Mouse (Mus musculus) lung, adult 2 months (tissue): ENCODE measurements around the gene Cat.

Experiments used
- CTCF ChIP-seq: fragments of 200-500 bp; IDR thresholded peaks from 2 replicates; pipeline ENCODE4 v1.5.1; 2011; ENCODE audit warnings: mild to moderate bottlenecking, low read length, control low read depth; ENCODE audit not compliant: insufficient read depth
- POLR2A ChIP-seq: fragments of 200-500 bp; IDR thresholded peaks from 2 replicates; pipeline ENCODE4 v1.6.1; 2011; ENCODE audit warnings: low read depth, mild to moderate bottlenecking, control low read depth, low read length, borderline replicate concordance; ENCODE audit errors: extremely low read depth

- TF ChIP-seq CTCF (no peak), POLR2A (no peak)
These were observed 18.7 kb downstream of the Cat start for GRCm38 (mm10) chr2:103466272-103466671.
